Mouse (Mus musculus): ENCODE results near the gene Acp2.

Acp2 gene

DNA sequence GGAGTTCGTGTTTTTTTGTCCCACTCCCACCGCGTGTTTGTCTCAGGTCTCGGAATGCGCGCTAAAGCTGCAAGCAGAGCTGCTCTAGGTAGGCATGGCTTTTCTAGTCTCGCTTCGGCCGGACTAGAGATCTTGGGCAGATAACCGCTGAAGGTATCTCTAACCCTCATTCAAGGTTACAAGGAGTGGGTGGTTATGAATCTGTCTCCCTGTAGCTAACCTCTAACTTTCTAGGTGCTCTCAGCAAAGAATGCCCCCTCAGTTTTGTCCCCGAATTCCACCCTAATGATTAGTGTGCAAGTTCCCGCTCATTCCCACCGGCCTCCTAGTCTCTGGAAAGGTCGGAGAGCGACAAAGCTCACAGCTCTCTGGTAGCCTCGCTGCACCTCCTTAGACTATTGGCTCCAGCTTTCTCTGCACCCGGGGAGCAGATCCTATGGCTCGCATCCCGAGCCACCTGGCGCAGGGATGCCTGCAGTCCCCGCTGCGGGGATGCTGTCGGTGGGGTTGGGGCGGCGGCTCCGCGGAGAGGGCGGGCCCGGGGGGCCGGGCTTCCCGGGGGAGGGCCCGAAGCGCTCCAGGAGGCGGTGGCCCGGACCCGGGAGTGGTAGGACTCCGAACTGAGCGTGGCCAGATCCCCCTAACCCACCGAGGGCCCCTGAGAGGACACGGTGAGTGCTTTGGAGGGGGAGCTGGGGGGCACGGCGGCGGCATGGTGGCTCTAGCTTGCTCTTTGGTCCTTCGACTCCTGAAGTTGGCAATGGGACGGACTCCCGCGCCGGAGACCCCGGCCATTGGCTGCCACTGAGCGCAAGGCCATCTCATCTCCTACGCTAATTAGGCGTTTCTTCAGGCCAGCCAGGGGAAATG lies 53.8 kb downstream of the Acp2 start:
- in situ Hi-C loops (cut with MseI, MboI) = no loop called here

DNA sequence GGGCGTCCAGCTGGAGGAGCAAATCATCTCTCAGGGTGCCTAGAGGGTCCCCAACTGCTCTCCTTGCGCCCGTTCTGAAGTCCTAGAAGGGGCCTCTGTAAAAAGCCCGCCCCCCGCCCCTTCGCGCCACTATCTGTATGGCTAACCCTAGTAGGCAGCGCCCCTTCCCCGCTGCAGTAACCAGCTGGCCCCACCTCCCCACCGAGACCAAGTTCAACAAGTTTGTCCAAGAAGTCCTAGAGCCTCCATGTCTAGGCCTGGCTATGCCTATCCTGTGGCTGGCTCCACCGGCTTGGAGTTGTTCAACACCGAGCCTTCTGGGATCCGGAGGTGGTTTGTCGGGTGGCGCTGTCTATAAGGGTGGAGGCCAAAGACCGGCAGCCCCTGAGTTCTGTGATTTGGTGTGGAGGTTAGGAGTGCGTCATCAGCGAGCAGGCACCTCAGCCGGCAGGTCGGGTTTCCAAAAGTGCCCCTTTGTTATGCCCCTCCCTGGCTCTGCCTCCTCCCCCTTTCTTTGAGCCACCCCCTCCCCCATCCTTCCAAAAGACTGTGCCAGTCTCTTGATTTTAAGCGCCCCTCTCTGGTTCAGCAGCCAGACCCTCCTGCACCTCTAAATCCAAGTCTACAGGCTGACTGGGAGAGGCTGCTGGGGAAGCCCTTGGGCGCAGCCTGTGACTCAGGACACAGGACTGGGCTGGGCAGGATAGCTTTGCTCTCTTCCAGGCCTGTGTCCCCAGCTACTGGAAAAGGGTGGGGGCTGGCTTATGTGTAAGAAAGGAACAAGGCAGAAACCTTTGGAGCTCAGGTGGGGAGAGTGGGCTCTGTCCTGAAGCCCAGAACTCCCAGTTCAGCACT lies 54.7 kb downstream of the Acp2 start:
- in situ Hi-C loops (cut with MseI, MboI) = no loop called here

DNA sequence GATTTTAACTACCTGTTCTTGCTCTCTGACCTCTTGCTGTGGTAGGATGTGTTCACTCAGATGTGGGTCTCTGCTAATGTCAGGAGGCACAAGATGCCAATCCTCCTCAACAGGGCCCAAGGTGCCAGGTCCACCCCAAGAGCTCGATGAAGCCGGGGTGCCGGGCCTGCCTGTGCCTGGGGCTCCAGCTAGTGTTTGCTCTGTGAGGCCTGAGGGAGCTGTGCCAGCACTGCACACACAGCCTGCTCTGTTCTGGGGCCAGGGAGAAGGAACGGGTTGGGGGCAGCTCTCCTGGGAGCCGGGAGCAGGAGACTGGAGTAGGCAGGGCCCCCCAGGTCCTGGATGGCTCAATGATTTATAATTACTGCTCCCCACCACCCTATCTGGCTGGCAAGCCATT lies 55.4 kb downstream of the Acp2 start:
- in situ Hi-C loops (cut with MseI, MboI) = no loop called here

DNA sequence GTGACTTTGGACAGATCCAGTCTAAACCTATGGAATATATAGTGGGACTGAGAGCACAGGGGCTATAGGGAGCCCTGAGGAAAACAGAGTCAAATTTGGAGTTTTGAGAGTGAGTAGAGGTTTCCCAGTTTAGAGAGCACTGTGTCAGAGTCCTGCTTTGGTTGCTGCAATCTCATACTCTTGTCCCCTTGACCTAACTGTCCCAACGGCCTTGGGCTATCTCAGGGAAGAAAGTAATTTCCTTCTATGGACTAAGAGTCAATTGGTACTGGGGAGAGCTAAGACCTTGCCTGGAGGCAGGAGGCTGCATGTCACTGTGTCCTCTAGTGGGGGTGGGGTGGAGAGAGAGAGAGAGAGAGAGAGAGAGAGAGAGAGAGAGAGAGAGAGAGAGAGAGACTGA lies 56.1 kb downstream of the Acp2 start:
- in situ Hi-C loops (cut with MseI, MboI) = no loop called here

DNA sequence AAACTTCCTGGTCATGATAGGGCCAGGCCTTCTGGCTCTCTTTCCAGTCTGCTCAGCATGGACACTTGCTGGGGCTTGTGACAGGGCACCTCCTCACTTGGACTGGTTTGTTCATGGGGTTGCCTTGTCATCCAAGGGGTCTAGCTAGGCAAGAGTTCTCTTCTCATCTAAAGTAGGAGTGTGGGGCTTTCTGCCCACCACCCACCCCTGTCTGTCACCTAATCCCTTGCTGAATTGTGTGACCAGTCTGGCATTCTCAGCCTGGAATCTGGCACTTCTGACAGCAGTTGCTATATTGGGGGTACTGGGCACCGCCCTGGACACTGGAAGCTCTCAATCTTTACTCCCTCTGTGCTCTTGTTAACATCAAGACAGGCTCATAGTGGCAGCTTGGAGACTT lies 56.8 kb downstream of the Acp2 start:
- in situ Hi-C loops (cut with MseI, MboI) = no loop called here
